Mouse (Mus musculus): Measurements from ENCODE around the gene 4921509C19Rik. TPM values are rescaled to one million over a fixed set of nuclear protein-coding genes. Genes with fewer than 3 reads are reported as not detected.
A peak's percentile ranks its signal among the peaks of the same experiment; 100 is the strongest.
"Not testable (repeated sequence)": the region's sequence is repeated elsewhere in the genome, so short reads cannot be mapped to it uniquely, and the experiment has no call there.

Gene 4921509C19Rik
- not detected in 2 replicates for total RNA-seq (2015)
- total RNA-seq (2017) = 0.15 TPM in 1 of 2 replicates, not detected in the other

- not testable (repeated sequence) for ATAC-seq (ENCODE audit: poor library complexity, severe bottlenecking)
Observed at GRCm38 (mm10) chr2:151476053-151476452, at the start of gene 4921509C19Rik. Gene 4921509C19Rik (minus strand): TSS chr2:151476153.

- no peak for ATAC-seq (ENCODE audit: poor library complexity, severe bottlenecking)
Observed at GRCm38 (mm10) chr2:151525520-151525919, 49.6 kb upstream of the 4921509C19Rik start.

GRCm38 (mm10) chr2:151524324-151525041 lies 48.5 kb upstream of the 4921509C19Rik start:
- no peak for ATAC-seq (ENCODE audit: poor library complexity, severe bottlenecking)

GRCm38 (mm10) chr2:151519000-151519399 lies 43.0 kb upstream of the 4921509C19Rik start:
- no peak for ATAC-seq (ENCODE audit: poor library complexity, severe bottlenecking)

- no peak for ATAC-seq (ENCODE audit: poor library complexity, severe bottlenecking)
Observed at GRCm38 (mm10) chr2:151513525-151514285, 37.8 kb upstream of the 4921509C19Rik start.

- ATAC-seq (ENCODE audit: poor library complexity, severe bottlenecking) = no peak
Observed at GRCm38 (mm10) chr2:151512199-151512598, 36.2 kb upstream of the 4921509C19Rik start.

- no peak for ATAC-seq (ENCODE audit: poor library complexity, severe bottlenecking)
Observed at GRCm38 (mm10) chr2:151504226-151504625, 28.3 kb upstream of the 4921509C19Rik start.

GRCm38 (mm10) chr2:151500442-151501007 lies 24.6 kb upstream of the 4921509C19Rik start:
- no peak for ATAC-seq (ENCODE audit: poor library complexity, severe bottlenecking)

- no peak for ATAC-seq (ENCODE audit: poor library complexity, severe bottlenecking)
Observed at GRCm38 (mm10) chr2:151498358-151498757, 22.4 kb upstream of the 4921509C19Rik start.

- ATAC-seq (ENCODE audit: poor library complexity, severe bottlenecking) = peak; percentile 99
Observed at GRCm38 (mm10) chr2:151494035-151494803, 18.3 kb upstream of the 4921509C19Rik start, which contains the start of gene Nsfl1c. Gene Nsfl1c (plus strand): TSS chr2:151494182.

GRCm38 (mm10) chr2:151486496-151486895 lies 10.5 kb upstream of the 4921509C19Rik start:
- ATAC-seq (ENCODE audit: poor library complexity, severe bottlenecking) = no peak

GRCm38 (mm10) chr2:151434971-151435370 lies 41.0 kb downstream of the 4921509C19Rik start:
- not testable (repeated sequence) for ATAC-seq (ENCODE audit: poor library complexity, severe bottlenecking)

- not testable (repeated sequence) for ATAC-seq (ENCODE audit: poor library complexity, severe bottlenecking)
Observed at GRCm38 (mm10) chr2:151434203-151434602, 41.8 kb downstream of the 4921509C19Rik start.

Other genes starting within 250 kb of the 4921509C19Rik start
- 25.0 and 26.9 TPM in 2 replicates for gene Nsfl1c, start 18.0 kb upstream of the 4921509C19Rik start, total RNA-seq (2015)
- 61.6 and 70.7 TPM in 2 replicates for gene Nsfl1c, start 18.0 kb upstream of the 4921509C19Rik start, total RNA-seq (2017)
- 102 and 103 TPM in 2 replicates for gene Fkbp1a, start 66.3 kb upstream of the 4921509C19Rik start, total RNA-seq (2015)
- 20.9 and 23.9 TPM in 2 replicates for gene Fkbp1a, start 66.3 kb upstream of the 4921509C19Rik start, total RNA-seq (2017)
- gene Sdcbp2, start 96.5 kb upstream of the 4921509C19Rik start, total RNA-seq (2015) = 0.82 TPM in 1 of 2 replicates, not detected in the other
- not detected in 2 replicates for gene Sdcbp2, start 96.5 kb upstream of the 4921509C19Rik start, total RNA-seq (2017)
- not detected in 2 replicates for gene Snph, start 156.4 kb upstream of the 4921509C19Rik start, total RNA-seq (2015)
- gene Snph, start 156.4 kb upstream of the 4921509C19Rik start, total RNA-seq (2017) = not detected in 2 replicates
- gene Rad21l, start 192.4 kb upstream of the 4921509C19Rik start, total RNA-seq (2015) = not detected in 2 replicates
- gene Rad21l, start 192.4 kb upstream of the 4921509C19Rik start, total RNA-seq (2017) = not detected in 2 replicates
- not detected in 2 replicates for gene Tmem74b, start 225.9 kb upstream of the 4921509C19Rik start, total RNA-seq (2015)
- gene Tmem74b, start 225.9 kb upstream of the 4921509C19Rik start, total RNA-seq (2017) = not detected in 2 replicates